Comparison of ENCODE assay signal across 21 mouse cellular contexts in the genomic region with DNA sequence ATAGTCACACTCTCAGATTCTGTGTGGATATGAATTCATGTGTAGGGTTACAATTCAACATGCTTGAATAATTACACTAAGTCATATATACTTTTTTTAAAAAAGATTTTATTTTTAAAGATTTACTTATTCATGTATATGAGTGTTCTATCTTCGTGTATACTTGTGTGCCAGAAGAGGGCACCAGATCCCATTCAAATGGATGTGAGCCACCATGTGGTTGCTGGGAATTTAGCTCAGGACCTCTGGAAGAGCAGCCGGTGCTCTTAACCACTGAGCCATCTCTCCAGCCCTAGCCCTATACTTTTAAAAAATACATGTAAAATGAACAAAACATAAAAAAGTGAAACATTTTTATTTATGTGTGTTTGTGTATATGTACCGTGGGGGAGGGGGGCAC. TPM values are rescaled to one million over a fixed set of nuclear protein-coding genes. Genes with fewer than 3 reads are reported as not detected.
A peak's percentile ranks its signal among the peaks of the same experiment; 100 is the strongest.
DNase-seq lines count a peak whose midpoint lies in the region; ATAC-seq and TF ChIP-seq lines count a peak whose summit lies in the region.
"Had no signal": no experiment of that assay in that cellular context is flagged by ENCODE, and none has a peak within 500 bp of the region (broad histone marks: within the 10 kb centered on the region; RNA-seq: fewer than 3 reads in every experiment).

No protein-coding gene starts in this region.

- H3K4me1 ChIP-seq in heart, adult 2 months (ENCODE audit: control insufficient read depth, insufficient read depth, low read length), result peaks cover 5% of the 10 kb centered on the region; the same call in 1 of the 2 replicates
- no peaks in the 10 kb centered on the region for H3K4me1 ChIP-seq in midbrain, postnatal 0 days (ENCODE audit: insufficient read depth, low read length)
- no peaks in the 10 kb centered on the region for H3K4me1 ChIP-seq in midbrain, embryonic 11.5 days (ENCODE audit: control insufficient read depth, insufficient read depth, low read length)
- H3K4me1 ChIP-seq: embryonic facial prominence, embryonic 15.5 days; forebrain, embryonic 10.5 days; hindbrain, embryonic 12.5 days had no signal

- no peak for TF ChIP-seq EP300 in heart, adult 2 months (IDR thresholded peaks at IDR 0.05; ENCODE audit: insufficient read depth, low read depth, low read length)

- no peaks in the 10 kb centered on the region for H3K9me3 ChIP-seq in midbrain, postnatal 0 days (ENCODE audit: low read length)
- H3K9me3 ChIP-seq in midbrain, embryonic 11.5 days (ENCODE audit: control insufficient read depth, low read length), result no peaks in the 10 kb centered on the region
- H3K9me3 ChIP-seq: embryonic facial prominence, embryonic 15.5 days; forebrain, embryonic 10.5 days; G1E; heart, embryonic 13.5 days; hindbrain, embryonic 12.5 days had no signal

- no peaks in the 10 kb centered on the region for H3K27me3 ChIP-seq in heart, adult 2 months (ENCODE audit: control insufficient read depth, insufficient read depth, low read length)
- no peaks in the 10 kb centered on the region for H3K27me3 ChIP-seq in midbrain, postnatal 0 days (ENCODE audit: insufficient read depth, low read length)
- H3K27me3 ChIP-seq in midbrain, embryonic 11.5 days (ENCODE audit: control insufficient read depth, insufficient read depth, low read length), result no peaks in the 10 kb centered on the region
- H3K27me3 ChIP-seq: CH12.LX; embryonic facial prominence, embryonic 15.5 days; heart, embryonic 13.5 days; hindbrain, embryonic 12.5 days had no signal

- no peak overlapping the region for H3K9ac ChIP-seq in heart, adult 2 months (ENCODE audit: low read depth, low read length)
- H3K9ac ChIP-seq in midbrain, postnatal 0 days (replicated peaks; ENCODE audit: low read length, poor library complexity, severe bottlenecking), result no peak overlapping the region
- H3K9ac ChIP-seq in midbrain, embryonic 11.5 days (ENCODE audit: low read length), result no peak overlapping the region
- H3K9ac ChIP-seq: embryonic facial prominence, embryonic 15.5 days; heart, embryonic 13.5 days; hindbrain, embryonic 12.5 days had no signal

- H3K79me2 ChIP-seq in heart, adult 2 months (replicated peaks; ENCODE audit: control insufficient read depth, insufficient read depth, low read length), result no peaks in the 10 kb centered on the region

- H3K36me3 ChIP-seq in heart, adult 2 months (ENCODE audit: control insufficient read depth, insufficient read depth, low read length), result peaks cover 3% of the 10 kb centered on the region; the same call in 1 of the 2 replicates
- H3K36me3 ChIP-seq in midbrain, postnatal 0 days (ENCODE audit: insufficient read depth, low read length), result peaks cover 30% of the 10 kb centered on the region
- peaks cover 11% of the 10 kb centered on the region for H3K36me3 ChIP-seq in midbrain, embryonic 11.5 days (ENCODE audit: control insufficient read depth, insufficient read depth, low read length)

- H3K4me3 ChIP-seq in heart, adult 2 months, result no peak overlapping the region
- H3K4me3 ChIP-seq in midbrain, postnatal 0 days (ENCODE audit: low read depth, low read length), result no peak overlapping the region
- H3K4me3 ChIP-seq in midbrain, embryonic 11.5 days (ENCODE audit: low read depth, low read length), result no peak overlapping the region
- H3K4me3 ChIP-seq: embryonic facial prominence, embryonic 15.5 days; erythroblast, embryonic 14.5 days; forebrain, embryonic 10.5 days; gastrocnemius, adult 2 months; heart, embryonic 13.5 days; hindbrain, embryonic 12.5 days had no signal

- intact Hi-C loops in heart, adult 2 months (cut with DNase I), result no loop called here
- intact Hi-C loops in heart, postnatal 36 days (cut with DNase I), result no loop called here

- TF ChIP-seq CTCF in heart, adult 2 months (IDR thresholded peaks at IDR 0.05), result peak; percentile 32
- peak; percentile 13; the same call in 1 of the 2 replicates for TF ChIP-seq CTCF in midbrain, postnatal 0 days (IDR thresholded peaks at IDR 0.05)

- H3K4me2 ChIP-seq in midbrain, postnatal 0 days (ENCODE audit: low read depth, low read length, poor library complexity, severe bottlenecking), result no peak overlapping the region
- H3K4me2 ChIP-seq in midbrain, embryonic 11.5 days, result no peak overlapping the region
- H3K4me2 ChIP-seq: embryonic facial prominence, embryonic 15.5 days; heart, embryonic 13.5 days; hindbrain, embryonic 12.5 days had no signal

- no peak for TF ChIP-seq POLR2A in heart, adult 2 months (IDR thresholded peaks at IDR 0.05; ENCODE audit: insufficient read depth, low read depth, low read length)

- ATAC-seq in midbrain, postnatal 0 days (ENCODE audit: low FRiP score), result no peak
- ATAC-seq in midbrain, embryonic 11.5 days (ENCODE audit: low FRiP score), result no peak
- ATAC-seq: forebrain, embryonic 14.5 days had no signal

- H3K27ac ChIP-seq in heart, adult 2 months, result no peak overlapping the region
- H3K27ac ChIP-seq in midbrain, postnatal 0 days (ENCODE audit: low read depth, low read length), result no peak overlapping the region
- no peak overlapping the region for H3K27ac ChIP-seq in midbrain, embryonic 11.5 days (ENCODE audit: low read depth, low read length)
- H3K27ac ChIP-seq: embryonic facial prominence, embryonic 15.5 days; forebrain, embryonic 10.5 days; gastrocnemius, adult 2 months; heart, embryonic 13.5 days; hindbrain, embryonic 12.5 days; hindbrain, postnatal 0 days had no signal

- DNase-seq in heart, adult 2 months, result no peak
- DNase-seq in heart, postnatal 36 days, result no peak
- no peak for DNase-seq in midbrain, postnatal 0 days (ENCODE audit: low spot score)
- no peak for DNase-seq in midbrain, embryonic 11.5 days (ENCODE audit: low spot score, missing footprints)
- peak; percentile 82 for DNase-seq in R1 (ENCODE audit: low read depth, low spot score)
- DNase-seq in spleen, postnatal 4 days (ENCODE audit: low spot score in 2 of 2), result no peak
- no peak for DNase-seq in cerebellum, adult 8-10 months
- DNase-seq: adrenal gland, adult 8-10 months; adrenal gland, postnatal 36 days; cerebellum, adult 2 months; gastrocnemius, adult 2 months; gastrocnemius, postnatal 25 days had no signal

- 96% methylated on average over 3 of the region's 3 CpGs for WGBS in heart, adult 2 months
- 96% methylated on average over 3 of the region's 3 CpGs for WGBS in midbrain, postnatal 0 days
- 93% methylated on average over 3 of the region's 3 CpGs for WGBS in midbrain, embryonic 11.5 days

RNA-seq across cellular contexts. Expression of a gene that starts 26.3 kb away (rescaled TPM):
- total RNA-seq in heart, adult 2 months (2021), result 10 to 100 TPM; 12.4 to 20.4 TPM
- polyA plus RNA-seq in heart, adult 2 months (2012; rRNA removed), result 3.0 and 4.6 TPM in 2 replicates
- total RNA-seq in heart, postnatal 36 days (2021), result 10 to 100 TPM; 11.3 to 15.0 TPM
- 27.7 and 27.8 TPM in 2 replicates for total RNA-seq in midbrain, postnatal 0 days (2014; rRNA removed)
- 43.0 and 45.0 TPM in 2 replicates for polyA plus RNA-seq in midbrain, postnatal 0 days (2015; fragmentation: Nextera tagmentation; extraction: Ambion mirVana)
- polyA plus RNA-seq in midbrain, embryonic 11.5 days (2014; fragmentation: Nextera tagmentation; extraction: Ambion mirVana), result 45.2 and 49.9 TPM in 2 replicates

RNA-seq across cellular contexts. Expression of a gene that starts 57.8 kb away (rescaled TPM):
- total RNA-seq in heart, adult 2 months (2021), result 10 to 100 TPM; 25.6 to 26.8 TPM
- 11.2 and 22.3 TPM in 2 replicates for polyA plus RNA-seq in heart, adult 2 months (2012; rRNA removed)
- 10 to 100 TPM; 24.8 to 29.1 TPM for total RNA-seq in heart, postnatal 36 days (2021)
- 164 and 181 TPM in 2 replicates for total RNA-seq in midbrain, postnatal 0 days (2014; rRNA removed)
- polyA plus RNA-seq in midbrain, postnatal 0 days (2015; fragmentation: Nextera tagmentation; extraction: Ambion mirVana), result 103 and 109 TPM in 2 replicates
- polyA plus RNA-seq in midbrain, embryonic 11.5 days (2014; fragmentation: Nextera tagmentation; extraction: Ambion mirVana), result 193 and 199 TPM in 2 replicates
